Mouse (Mus musculus): ENCODE data around the gene Hfe. TPM values are rescaled to one million over a fixed set of nuclear protein-coding genes. Genes with fewer than 3 reads are reported as not detected.
"Not testable (repeated sequence)": the region's sequence is repeated elsewhere in the genome, so short reads cannot be mapped to it uniquely, and the experiment has no call there.

Gene Hfe
- 2.0 and 2.5 TPM in 2 replicates for polyA plus RNA-seq (2016; fragmentation: Nextera tagmentation; extraction: Ambion mirVana)

DNA sequence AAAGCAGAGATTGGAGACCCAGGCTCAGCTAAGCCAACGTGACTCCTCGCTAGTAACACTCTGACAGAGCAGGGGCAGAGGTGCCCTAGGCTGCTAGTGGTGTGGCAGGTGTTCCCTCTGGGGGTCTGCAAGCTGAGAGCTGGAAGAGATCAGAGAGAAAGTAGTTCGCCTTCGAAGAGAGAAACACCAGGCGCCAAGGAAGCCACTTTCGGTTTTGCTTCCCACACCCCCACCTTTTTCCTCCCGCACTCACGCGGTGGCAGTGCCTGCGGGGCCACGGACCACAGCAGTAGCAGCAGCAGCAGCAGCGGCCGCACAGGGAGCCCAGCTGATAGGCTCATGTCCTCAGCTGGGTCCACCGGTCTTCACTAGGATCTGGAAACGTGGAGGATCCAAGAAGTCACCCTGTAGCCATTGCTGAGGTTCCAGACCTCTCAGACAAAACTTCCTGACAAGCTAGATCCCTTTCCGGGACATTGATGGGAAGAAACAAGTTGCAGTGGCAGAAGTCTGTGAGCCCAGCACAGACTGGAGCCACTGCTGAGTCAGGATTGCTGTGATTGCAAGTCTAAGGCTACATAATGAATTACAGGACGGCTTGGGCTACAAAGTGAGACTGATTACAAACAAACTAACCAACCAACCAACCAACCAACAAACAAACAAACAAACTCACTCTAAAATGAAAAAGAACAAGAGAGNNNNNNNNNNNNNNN is at the start of gene Hfe:
Gene Hfe (minus strand): TSS at position 481 of the 716 bp plus-strand sequence.
- WGBS = 6% methylated on average over 17 of the region's 17 CpGs
- H3K27me3 ChIP-seq = peaks cover 7% of the 10 kb centered on the region; the same call in 1 of the 2 replicates
- 0 out of 2 replicates have a peak, but pooled peaks have one; percentile 53 for ATAC-seq (ENCODE audit: low FRiP score)
- H3K27ac ChIP-seq = no peak within 1 kb of the TSS
- no peaks in the 10 kb centered on the region for H3K9me3 ChIP-seq
- peak within 1 kb of the TSS; percentile 28 for H3K4me3 ChIP-seq (replicated peaks)
- H3K4me1 ChIP-seq = peaks cover 13% of the 10 kb centered on the region
- peak within 1 kb of the TSS; percentile 52 for H3K4me2 ChIP-seq
- peak within 1 kb of the TSS; percentile 33 for H3K9ac ChIP-seq
- H3K36me3 ChIP-seq (replicated peaks) = no peaks in the 10 kb centered on the region

DNA sequence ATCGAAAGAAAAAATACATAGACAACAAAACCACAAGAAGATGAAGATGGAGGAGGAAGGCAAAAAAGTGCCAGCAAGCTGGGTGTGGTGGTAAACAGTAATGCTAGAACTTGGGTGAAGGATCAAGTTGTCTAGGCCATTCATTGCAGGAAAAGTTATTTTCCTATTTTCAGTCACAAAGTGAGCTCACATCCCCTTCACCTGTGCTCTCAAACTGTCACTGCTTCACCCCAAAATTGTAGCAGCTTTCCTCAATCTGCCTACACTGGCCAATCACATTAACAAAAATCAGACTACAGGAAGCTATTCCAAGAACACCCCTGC is 49.2 kb upstream of the Hfe start:
- 87% methylated on average over 1 of the region's 1 CpGs for WGBS
- Histone ChIP-seq H3K4me3 (replicated peaks) (peak overlapping the region; percentile 41; the same call in 1 of the 2 replicates), H3K27me3 (no peaks in the 10 kb centered on the region), H3K9ac (peak overlapping the region; percentile 62; the same call in 1 of the 2 replicates), H3K4me2 (peak overlapping the region; percentile 70), H3K9me3 (no peaks in the 10 kb centered on the region), H3K4me1 (peaks cover 30% of the 10 kb centered on the region), H3K36me3 (replicated peaks) (no peaks in the 10 kb centered on the region), H3K27ac (peak overlapping the region; percentile 94)
- ATAC-seq (ENCODE audit: low FRiP score) = no peak

- H3K27ac ChIP-seq = 0 out of 2 replicates have a peak overlapping the region, but pooled peaks have one; percentile 10
- H3K9me3 ChIP-seq = no peaks in the 10 kb centered on the region
- no peak overlapping the region for H3K9ac ChIP-seq
- no peak overlapping the region for H3K4me2 ChIP-seq
- no peaks in the 10 kb centered on the region for H3K27me3 ChIP-seq
- WGBS = 80% methylated on average over 3 of the region's 3 CpGs
- H3K4me3 ChIP-seq (replicated peaks) = no peak overlapping the region
- no peak for ATAC-seq (ENCODE audit: low FRiP score)
- H3K36me3 ChIP-seq (replicated peaks) = no peaks in the 10 kb centered on the region
- H3K4me1 ChIP-seq = peaks cover 28% of the 10 kb centered on the region
Measured at GRCm38 (mm10) chr13:23759251-23759771, 48.7 kb upstream of the Hfe start.

DNA sequence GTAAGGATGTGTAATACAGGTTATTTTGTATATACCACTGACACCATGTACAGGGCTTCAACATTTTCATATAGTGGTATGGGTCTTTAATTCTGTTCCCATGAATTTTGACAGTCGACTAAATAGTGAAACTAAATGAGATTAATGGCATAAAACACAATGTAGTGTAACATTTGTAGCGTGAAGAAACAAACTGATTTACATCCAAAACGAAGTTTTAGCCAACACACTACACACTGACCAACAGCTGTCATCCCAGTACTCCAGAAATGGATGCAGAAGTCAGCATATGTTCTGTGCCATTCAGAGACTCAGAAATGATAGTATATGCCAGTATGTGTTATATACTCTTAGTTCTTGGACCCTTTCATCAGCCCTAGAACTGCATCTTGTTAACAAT is 47.3 kb upstream of the Hfe start:
- no peak for ATAC-seq (ENCODE audit: low FRiP score)
- H3K4me1 ChIP-seq = peaks cover 17% of the 10 kb centered on the region
- no peak overlapping the region for H3K9ac ChIP-seq
- no peaks in the 10 kb centered on the region for H3K9me3 ChIP-seq
- 0 out of 2 replicates have a peak overlapping the region, but pooled peaks have one; percentile 27 for H3K27ac ChIP-seq
- H3K4me2 ChIP-seq = no peak overlapping the region
- no peaks in the 10 kb centered on the region for H3K27me3 ChIP-seq
- H3K36me3 ChIP-seq (replicated peaks) = no peaks in the 10 kb centered on the region
- H3K4me3 ChIP-seq (replicated peaks) = no peak overlapping the region
- WGBS = 51% methylated on average over 3 of the region's 3 CpGs

DNA sequence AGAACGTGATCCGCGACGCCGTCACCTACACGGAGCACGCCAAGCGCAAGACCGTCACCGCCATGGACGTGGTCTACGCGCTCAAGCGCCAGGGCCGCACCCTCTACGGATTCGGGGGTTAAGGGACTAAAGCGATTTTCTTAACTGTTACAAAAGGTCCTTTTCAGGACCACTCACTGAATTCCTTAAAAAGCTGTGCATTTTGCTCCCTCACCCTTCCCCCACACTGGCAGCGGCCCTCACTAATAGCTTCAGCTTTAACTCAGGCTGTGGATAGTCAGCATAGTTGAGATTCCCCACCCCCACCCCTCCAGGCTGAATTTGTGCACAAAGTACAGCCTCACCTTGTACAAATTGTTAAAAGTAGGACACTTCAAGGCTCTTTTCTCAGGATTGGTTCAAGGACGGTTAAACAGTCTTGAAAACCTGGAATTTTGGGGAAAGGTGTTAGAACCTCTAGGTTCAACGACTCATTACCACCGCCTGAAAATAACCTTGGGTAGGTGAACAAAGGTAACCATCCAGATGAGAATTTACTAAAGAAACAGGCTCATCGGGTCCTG is 46.6 kb upstream of the Hfe start:
- H3K4me3 ChIP-seq (replicated peaks) = peak overlapping the region; percentile 41
- peak overlapping the region; percentile 63 for H3K9ac ChIP-seq
- WGBS = under 1% methylated on average over 22 of the region's 23 CpGs
- H3K36me3 ChIP-seq (replicated peaks) = no peaks in the 10 kb centered on the region
- H3K4me2 ChIP-seq = peak overlapping the region; percentile 63
- H3K4me1 ChIP-seq = peaks cover 16% of the 10 kb centered on the region
- no peak for ATAC-seq (ENCODE audit: low FRiP score)
- no peaks in the 10 kb centered on the region for H3K27me3 ChIP-seq
- H3K9me3 ChIP-seq = no peaks in the 10 kb centered on the region
- H3K27ac ChIP-seq = peak overlapping the region; percentile 96

DNA sequence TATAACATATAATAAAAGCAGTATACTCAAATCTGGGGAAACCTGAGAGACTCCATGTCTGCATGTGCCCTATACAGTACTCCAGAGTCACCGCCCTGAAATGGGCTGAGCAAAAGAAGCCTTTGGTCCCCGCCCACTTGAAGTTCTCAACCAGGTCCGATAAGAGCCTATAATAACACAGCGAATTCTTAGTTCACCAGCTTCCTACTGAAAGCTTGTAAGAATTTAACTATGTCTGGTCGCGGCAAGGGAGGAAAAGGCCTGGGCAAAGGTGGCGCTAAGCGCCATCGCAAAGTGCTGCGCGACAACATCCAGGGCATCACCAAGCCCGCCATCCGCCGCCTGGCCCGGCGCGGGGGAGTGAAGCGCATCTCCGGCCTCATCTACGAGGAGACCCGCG is 46.1 kb upstream of the Hfe start, which contains the start of gene Hist1h4b:
Gene Hist1h4b (plus strand): TSS at position 224 of the 400 bp plus-strand sequence.
- peak; percentile 71 for ATAC-seq (ENCODE audit: low FRiP score)
- no peaks in the 10 kb centered on the region for H3K9me3 ChIP-seq
- under 1% methylated on average over 19 of the region's 22 CpGs for WGBS

GRCm38 (mm10) chr13:23755000-23755399 is 44.3 kb upstream of the Hfe start:
- 0 out of 2 replicates have a peak overlapping the region, but pooled peaks have one; percentile 42 for H3K27ac ChIP-seq

More for the DNA sequence above, 46.1 kb upstream of the Hfe start, which contains the start of gene Hist1h4b:
- H3K27me3 ChIP-seq = no peaks in the 10 kb centered on the region
- peaks cover 16% of the 10 kb centered on the region for H3K4me1 ChIP-seq
- H3K36me3 ChIP-seq (replicated peaks) = no peaks in the 10 kb centered on the region
- H3K4me2 ChIP-seq = peak within 1 kb of the TSS; percentile 63
- peak within 1 kb of the TSS; percentile 63 for H3K9ac ChIP-seq
- H3K27ac ChIP-seq = peak within 1 kb of the TSS; percentile 96
- H3K4me3 ChIP-seq (replicated peaks) = peak within 1 kb of the TSS; percentile 41

DNA sequence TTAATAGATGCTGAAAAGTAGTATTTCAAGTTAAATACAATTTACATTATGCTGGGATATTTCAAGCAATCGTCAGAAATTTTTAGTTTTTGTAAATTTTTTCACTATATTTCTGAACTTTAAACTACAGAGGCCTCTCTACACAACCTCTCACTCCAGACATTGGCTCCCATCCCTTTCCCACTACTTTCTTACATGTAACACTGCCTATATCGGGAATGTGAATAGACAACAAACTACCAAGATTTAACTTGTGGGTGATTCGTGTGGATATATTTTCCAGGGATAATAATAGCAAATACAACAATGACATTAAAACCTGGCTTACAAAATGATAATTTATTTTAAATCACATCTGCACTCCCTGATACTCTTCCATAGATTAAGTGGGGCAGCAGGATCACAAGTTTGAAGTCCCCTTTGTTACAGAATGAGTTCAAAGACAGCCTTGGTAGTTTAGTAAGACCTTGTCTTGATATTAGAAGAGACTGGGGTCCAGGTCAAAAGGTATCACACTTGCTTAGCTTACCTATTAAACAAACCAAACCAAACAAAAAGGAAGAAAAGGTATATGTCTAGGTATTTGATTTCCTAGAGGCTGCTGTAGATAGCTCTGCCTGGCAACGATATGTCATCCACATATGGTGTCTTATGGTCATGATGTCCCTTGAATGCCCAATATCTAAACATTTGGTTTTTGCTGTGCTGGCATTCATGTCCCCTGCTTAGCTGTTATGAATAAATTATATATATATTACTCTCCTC is 42.8 kb upstream of the Hfe start:
- WGBS = 52% methylated on average over 4 of the region's 4 CpGs
- no peak overlapping the region for H3K9ac ChIP-seq
- H3K27ac ChIP-seq = peak overlapping the region; percentile 68

More at GRCm38 (mm10) chr13:23755000-23755399, 44.3 kb upstream of the Hfe start:
- no peak for ATAC-seq (ENCODE audit: low FRiP score)
- Histone ChIP-seq H3K27me3 (no peaks in the 10 kb centered on the region), H3K4me3 (replicated peaks) (no peak overlapping the region), H3K36me3 (replicated peaks) (no peaks in the 10 kb centered on the region), H3K4me2 (no peak overlapping the region), H3K4me1 (peaks cover 10% of the 10 kb centered on the region), H3K9me3 (no peaks in the 10 kb centered on the region), H3K9ac (no peak overlapping the region)

DNA sequence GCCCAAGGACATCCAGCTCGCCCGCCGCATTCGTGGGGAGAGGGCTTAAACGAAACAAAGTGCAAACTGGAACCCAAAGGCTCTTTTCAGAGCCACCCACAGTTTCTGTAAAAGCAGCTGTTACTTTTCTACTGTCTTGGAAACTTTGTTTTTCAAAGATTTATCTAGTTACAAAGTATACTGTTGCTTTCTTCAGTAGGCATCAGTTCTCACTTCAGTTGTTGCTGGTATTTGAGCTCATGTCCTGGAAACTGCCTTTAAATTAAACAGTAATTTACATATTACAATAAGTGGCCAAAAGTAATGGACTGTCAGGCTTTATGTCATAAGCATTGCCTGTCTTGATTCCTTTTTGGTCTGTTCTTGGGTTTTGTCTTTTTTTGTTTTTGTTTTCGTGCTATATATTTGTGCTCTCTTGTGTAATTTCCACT is 42.1 kb upstream of the Hfe start:
- ATAC-seq (ENCODE audit: low FRiP score) = no peak
- H3K9ac ChIP-seq = peak overlapping the region; percentile 57

More for the DNA sequence above, 42.8 kb upstream of the Hfe start:
- no peaks in the 10 kb centered on the region for H3K27me3 ChIP-seq
- no peaks in the 10 kb centered on the region for H3K9me3 ChIP-seq
- peak overlapping the region; percentile 40; the same call in 1 of the 2 replicates for H3K4me3 ChIP-seq (replicated peaks)
- ATAC-seq (ENCODE audit: low FRiP score) = no peak
- no peaks in the 10 kb centered on the region for H3K36me3 ChIP-seq (replicated peaks)
- H3K4me1 ChIP-seq = peaks cover 7% of the 10 kb centered on the region
- H3K4me2 ChIP-seq = peak overlapping the region; percentile 58

DNA sequence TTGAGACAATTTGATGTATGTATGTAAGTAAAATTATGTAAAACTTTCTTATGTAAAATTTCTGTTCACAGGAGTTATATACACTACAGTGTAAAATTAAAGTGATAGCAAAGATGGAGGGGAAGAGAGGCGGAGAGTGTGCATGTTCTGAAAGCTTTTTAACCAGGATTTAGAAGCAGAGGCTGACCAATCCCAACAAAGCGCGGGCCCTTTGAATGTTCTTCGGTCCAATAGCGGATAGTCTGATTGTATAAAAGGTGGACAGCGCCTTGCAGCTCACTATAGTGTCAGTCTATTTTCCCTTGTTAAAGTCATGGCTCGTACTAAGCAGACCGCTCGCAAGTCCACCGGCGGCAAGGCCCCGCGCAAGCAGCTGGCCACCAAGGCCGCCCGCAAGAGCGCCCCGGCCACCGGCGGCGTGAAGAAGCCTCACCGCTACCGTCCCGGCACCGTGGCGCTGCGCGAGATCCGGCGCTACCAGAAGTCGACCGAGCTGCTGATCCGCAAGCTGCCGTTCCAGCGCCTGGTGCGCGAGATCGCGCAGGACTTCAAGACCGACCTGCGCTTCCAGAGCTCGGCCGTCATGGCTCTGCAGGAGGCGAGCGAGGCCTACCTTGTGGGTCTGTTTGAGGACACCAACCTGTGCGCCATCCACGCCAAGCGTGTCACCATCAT is 41.5 kb upstream of the Hfe start, which contains the start of gene Hist1h3b:
Gene Hist1h3b (plus strand): TSS at position 201 of the 675 bp plus-strand sequence.
- Histone ChIP-seq H3K4me2 (peak within 1 kb of the TSS; percentile 59), H3K9ac (peak within 1 kb of the TSS; percentile 57), H3K4me3 (replicated peaks) (peak within 1 kb of the TSS; percentile 47), H3K27ac (peak within 1 kb of the TSS; percentile 98)
- not testable (repeated sequence) for H3K27me3 ChIP-seq; H3K36me3 ChIP-seq (replicated peaks); H3K4me1 ChIP-seq; H3K9me3 ChIP-seq
- 0% methylated on average over 18 of the region's 47 CpGs for WGBS
- peak; percentile 90 for ATAC-seq (ENCODE audit: low FRiP score)

More for the DNA sequence above, 42.1 kb upstream of the Hfe start:
- peak overlapping the region; percentile 91 for H3K27ac ChIP-seq
- no peaks in the 10 kb centered on the region for H3K36me3 ChIP-seq (replicated peaks)
- under 1% methylated on average over 6 of the region's 6 CpGs for WGBS
- peaks cover 10% of the 10 kb centered on the region for H3K4me1 ChIP-seq
- no peaks in the 10 kb centered on the region for H3K9me3 ChIP-seq
- no peaks in the 10 kb centered on the region for H3K27me3 ChIP-seq
- peak overlapping the region; percentile 58 for H3K4me2 ChIP-seq
- H3K4me3 ChIP-seq (replicated peaks) = peak overlapping the region; percentile 40

- peak; percentile 15; the same call in 1 of the 2 replicates for ATAC-seq (ENCODE audit: low FRiP score)
Measured at GRCm38 (mm10) chr13:23751478-23751956, 40.9 kb upstream of the Hfe start.

More at GRCm38 (mm10) chr13:23751478-23751956, 40.9 kb upstream of the Hfe start:
- Histone ChIP-seq H3K27me3 (no peaks in the 10 kb centered on the region), H3K9ac (peak overlapping the region; percentile 56), H3K27ac (peak overlapping the region; percentile 98), H3K4me3 (replicated peaks) (peak overlapping the region; percentile 47), H3K36me3 (replicated peaks) (no peaks in the 10 kb centered on the region), H3K4me2 (peak overlapping the region; percentile 59), H3K4me1 (peaks cover 8% of the 10 kb centered on the region), H3K9me3 (no peaks in the 10 kb centered on the region)
- WGBS = 2% methylated on average over 11 of the region's 11 CpGs

Data from forebrain, embryonic 12.5 days (tissue).